In genomic region chr5:37895441-37896336, GRCm38 (mm10) we compare ENCODE assay signal across 10 mouse cellular contexts.
DNase-seq lines count a peak whose midpoint lies in the region; ATAC-seq and TF ChIP-seq lines count a peak whose summit lies in the region.
"Had no signal": no experiment of that assay in that cellular context is flagged by ENCODE, and none has a peak within 500 bp of the region (broad histone marks: within the 10 kb centered on the region; RNA-seq: fewer than 3 reads in every experiment).

No protein-coding gene starts in this region.

- TF ChIP-seq CTCF in layer of hippocampus, adult 2 months (conservative IDR thresholded peaks at IDR 0.05), result peak; percentile 75

- H3K9me3 ChIP-seq in forebrain, embryonic 14.5 days (replicated peaks; ENCODE audit: control insufficient read depth, low read length), result no peaks in the 10 kb centered on the region
- no peaks in the 10 kb centered on the region for H3K9me3 ChIP-seq in midbrain, embryonic 13.5 days
- H3K9me3 ChIP-seq: intestine, embryonic 15.5 days; stomach, embryonic 15.5 days had no signal

- H3K27me3 ChIP-seq in forebrain, embryonic 14.5 days (replicated peaks; ENCODE audit: control insufficient read depth, insufficient read depth, low read length), result peaks cover 82% of the 10 kb centered on the region
- peaks cover 77% of the 10 kb centered on the region for H3K27me3 ChIP-seq in midbrain, embryonic 13.5 days

- no peaks in the 10 kb centered on the region for H3K36me3 ChIP-seq in forebrain, embryonic 14.5 days (ENCODE audit: control insufficient read depth, insufficient read depth, low read length)
- no peaks in the 10 kb centered on the region for H3K36me3 ChIP-seq in midbrain, embryonic 13.5 days
- H3K36me3 ChIP-seq: intestine, embryonic 15.5 days; stomach, embryonic 15.5 days had no signal

- DNase-seq in layer of hippocampus, adult 2 months (ENCODE audit: low spot score in 2 of 2), result peak in 1 of 2 experiments; percentile 13
- no peak for DNase-seq in layer of hippocampus, adult 9-10 months (ENCODE audit: low spot score)
- DNase-seq in brain, embryonic 18.5 days (ENCODE audit: low read depth, low spot score), result peak; percentile 34
- DNase-seq in forebrain, embryonic 14.5 days (ENCODE audit: low spot score), result peak; percentile 89
- no peak for DNase-seq in adrenal gland, adult 8-10 months
- no peak for DNase-seq in adrenal gland, adult 2 months

- H3K4me3 ChIP-seq in layer of hippocampus, adult 2 months, result no peak overlapping the region
- no peak overlapping the region for H3K4me3 ChIP-seq in forebrain, embryonic 14.5 days (ENCODE audit: low read depth, low read length)
- no peak overlapping the region for H3K4me3 ChIP-seq in midbrain, embryonic 13.5 days (replicated peaks)
- H3K4me3 ChIP-seq: intestine, embryonic 15.5 days; stomach, embryonic 15.5 days had no signal

- 0 out of 2 replicates have a peak overlapping the region, but pooled peaks have one; percentile 5 for H3K4me2 ChIP-seq in forebrain, embryonic 14.5 days (ENCODE audit: low read length)
- H3K4me2 ChIP-seq in midbrain, embryonic 13.5 days (replicated peaks), result peak overlapping the region; percentile 12
- H3K4me2 ChIP-seq: intestine, embryonic 15.5 days; stomach, embryonic 15.5 days had no signal

- peak; percentile 85 for ATAC-seq in forebrain, embryonic 14.5 days
- ATAC-seq in midbrain, embryonic 13.5 days, result peak; percentile 63
- no peak for ATAC-seq in granulocyte monocyte progenitor cell, adult 5-6 weeks (replicated peaks; ENCODE audit: poor library complexity, severe bottlenecking)
- ATAC-seq: intestine, embryonic 15.5 days had no signal

- H3K27ac ChIP-seq in layer of hippocampus, adult 2 months, result no peak overlapping the region
- no peak overlapping the region; the same call in 1 of the 2 replicates for H3K27ac ChIP-seq in forebrain, embryonic 14.5 days (ENCODE audit: low read depth, low read length)
- H3K27ac ChIP-seq in midbrain, embryonic 13.5 days, result peak overlapping the region; percentile 68; the same call in 1 of the 2 replicates
- H3K27ac ChIP-seq: intestine, embryonic 15.5 days; stomach, embryonic 15.5 days had no signal

- 1% methylated on average over 19 of the region's 19 CpGs for WGBS in forebrain, embryonic 14.5 days
- 1% methylated on average over 19 of the region's 19 CpGs for WGBS in midbrain, embryonic 13.5 days

- peaks cover 10% of the 10 kb centered on the region for H3K4me1 ChIP-seq in forebrain, embryonic 14.5 days (ENCODE audit: control insufficient read depth, insufficient read depth, low read length)
- H3K4me1 ChIP-seq in midbrain, embryonic 13.5 days (replicated peaks), result peaks cover 61% of the 10 kb centered on the region

- no peak overlapping the region for H3K9ac ChIP-seq in forebrain, embryonic 14.5 days (ENCODE audit: low read length)
- no peak overlapping the region for H3K9ac ChIP-seq in midbrain, embryonic 13.5 days (replicated peaks)
- H3K9ac ChIP-seq: intestine, embryonic 15.5 days; stomach, embryonic 15.5 days had no signal

Comparison
In these comparisons a context has a peak if more than half of its experiments do, and no peak if none do; other contexts are left out.
1. DNase-seq: peak in brain, embryonic 18.5 days (single experiment) and forebrain, embryonic 14.5 days (single experiment); none in layer of hippocampus, adult 9-10 months (single experiment), adrenal gland, adult 8-10 months (single experiment) and adrenal gland, adult 2 months (single experiment).